Mouse (Mus musculus) G1E (cell line): ENCODE measurements around the gene Ccdc9b.

Experiments used
- CTCF ChIP-seq: IDR thresholded peaks from 2 replicates; pipeline ENCODE4 v1.5.1; 2012; ENCODE audit warnings: low read depth, low read length, inconsistent platforms, mixed read lengths
- GATA2 ChIP-seq: IDR thresholded peaks from 2 replicates; pipeline ENCODE4 v1.6.1; 2012; ENCODE audit warnings: low read depth, low read length, inconsistent platforms, borderline replicate concordance
- POLR2AphosphoS5 ChIP-seq: IDR thresholded peaks from 2 replicates; pipeline ENCODE4 v1.6.1; 2012; ENCODE audit warnings: low read depth, low read length, inconsistent platforms; ENCODE audit not compliant: insufficient replicate concordance
- TAL1 ChIP-seq: conservative IDR thresholded peaks from 2 replicates; pipeline ENCODE4 v1.6.1; 2012; ENCODE audit warnings: low read depth, low read length, inconsistent platforms, mixed read lengths

DNA sequence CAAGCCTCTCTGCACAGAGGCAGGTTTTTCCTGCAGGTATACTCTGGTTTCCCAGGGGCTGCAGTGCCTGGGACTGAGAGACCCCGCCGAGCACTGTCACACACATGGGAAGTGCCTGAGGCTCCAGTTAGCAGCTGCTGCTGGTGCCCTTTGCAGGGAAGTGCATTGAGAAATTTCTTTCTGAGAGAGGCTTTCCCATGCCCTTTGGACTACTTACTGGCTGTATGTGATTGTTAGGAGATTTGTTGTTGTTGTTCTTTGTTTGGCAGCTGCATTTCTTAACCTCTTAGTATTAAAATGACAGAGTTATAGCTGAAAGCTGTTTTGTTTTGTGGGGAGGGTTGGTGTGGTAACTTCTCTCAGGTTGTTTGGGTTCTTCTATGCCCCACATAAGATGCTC lies 48.4 kb upstream of the Ccdc9b start:
- TF ChIP-seq POLR2AphosphoS5 (no peak), CTCF (no peak), GATA2 (no peak), TAL1 (no peak)
